Mouse (Mus musculus) hindbrain, embryonic 10.5 days (tissue): Measurements from ENCODE around the gene Hexdc. TPM values are rescaled to one million over a fixed set of nuclear protein-coding genes. Genes with fewer than 3 reads are reported as not detected.

ENCODE experiments used
- DNase-seq: peaks from one replicate; pipeline ENCODE4 v3.0.0-alpha.2; 2017; ENCODE audit warnings: low spot score
- H3K27ac ChIP-seq: fragments of 300-500 bp; sonication (generic); 2 replicates; pipeline ENCODE4 v1.5.1; 2016; ENCODE audit warnings: mild to moderate bottlenecking, moderate library complexity
- H3K27me3 ChIP-seq: fragments of 300-500 bp; sonication (generic); 2 replicates; pipeline ENCODE4 v1.6.1; 2016; ENCODE audit warnings: mild to moderate bottlenecking; ENCODE audit not compliant: poor library complexity, insufficient read depth, severe bottlenecking
- H3K36me3 ChIP-seq: fragments of 300-500 bp; sonication (generic); 2 replicates; pipeline ENCODE4 v1.6.1; 2016; ENCODE audit warnings: mild to moderate bottlenecking, moderate library complexity
- H3K4me1 ChIP-seq: fragments of 300-500 bp; sonication (generic); replicated peaks from 2 replicates; pipeline ENCODE4 v1.6.1; 2016; ENCODE audit warnings: mild to moderate bottlenecking
- H3K4me3 ChIP-seq: fragments of 300-500 bp; sonication (generic); 2 replicates; pipeline ENCODE4 v1.5.1; 2016; ENCODE audit warnings: mild to moderate bottlenecking, moderate library complexity
- H3K9me3 ChIP-seq: fragments of 300-500 bp; sonication (generic); 2 replicates; pipeline ENCODE4 v1.6.1; 2016; ENCODE audit warnings: mild to moderate bottlenecking, moderate library complexity
- WGBS: fragments of 180-500 bp; shearing (Covaris S2); methylation state at CpG from one replicate; pipeline ENCODE4 v1.1.7; 2016; 5-methylcytosine and 5-hydroxymethylcytosine counted together
- polyA plus RNA-seq: library from polyadenylated mRNA; unstranded; fragments of >200 nt; fragmentation: Nextera tagmentation; extraction: Ambion mirVana; gene quantifications from 2 replicates; pipeline ENCODE4 v1.2.1, GENCODE M21; 2016

Hexdc gene
- polyA plus RNA-seq: 5.2 and 8.2 TPM in 2 replicates

DNA sequence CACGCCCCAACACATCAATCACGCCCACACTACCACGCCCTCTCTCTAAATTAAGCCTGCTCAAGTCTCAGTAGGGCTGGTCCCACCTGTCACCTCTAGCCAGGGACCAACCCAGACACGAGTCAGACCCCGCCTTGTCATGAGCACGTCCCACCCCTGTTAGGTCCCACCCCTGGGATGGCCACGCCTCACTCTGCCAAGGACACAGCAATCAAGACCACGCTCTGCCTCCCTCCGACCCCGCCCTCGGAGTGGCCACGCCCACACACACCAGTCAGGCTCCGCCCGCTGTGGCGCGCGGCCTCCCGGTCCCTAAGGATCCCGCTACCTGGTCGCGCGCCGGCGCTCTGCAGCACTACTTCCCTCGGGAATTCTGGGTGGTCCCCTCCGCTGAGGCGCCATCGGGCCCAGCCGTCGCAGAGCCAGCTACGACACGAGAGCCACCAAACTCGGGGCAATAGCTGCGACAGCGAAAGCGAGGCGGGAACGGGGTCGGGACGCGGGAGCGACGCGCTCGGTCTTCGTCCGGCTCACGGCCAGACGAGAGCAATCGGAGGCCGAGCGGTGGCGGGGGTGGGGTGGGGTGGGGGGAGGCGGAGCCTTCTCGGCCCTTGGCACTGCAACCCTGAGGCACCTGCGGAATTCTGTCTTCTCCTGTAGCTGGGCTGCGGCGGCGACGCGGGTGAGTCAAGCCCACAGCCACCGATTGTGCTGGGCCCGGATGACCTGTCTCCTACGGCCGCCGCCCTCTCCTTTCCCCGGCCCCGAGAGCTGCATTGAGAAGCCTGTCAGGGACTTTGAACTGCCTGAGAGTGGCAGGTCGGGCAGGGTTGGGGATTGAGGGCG is at the start of gene Hexdc, which contains the start of gene Ogfod3:
Hexdc (plus strand) TSS at position 273 of the 846 bp plus-strand sequence.
Ogfod3 (minus strand) TSS at position 551 of the 846 bp plus-strand sequence.
- Histone ChIP-seq H3K27me3 (no peaks in the 10 kb centered on the region), H3K9me3 (no peaks in the 10 kb centered on the region), H3K27ac (peak within 1 kb of the TSS; percentile 95), H3K4me1 (peaks cover 18% of the 10 kb centered on the region), H3K4me3 (peak within 1 kb of the TSS; percentile 84), H3K36me3 (peaks cover 20% of the 10 kb centered on the region)
- DNase-seq: peak; percentile 97
- under 1% methylated on average over 70 of the region's 70 CpGs for WGBS

- Histone ChIP-seq H3K27me3 (peaks cover 46% of the 10 kb centered on the region), H3K4me3 (peak overlapping the region; percentile 52), H3K9me3 (no peaks in the 10 kb centered on the region), H3K4me1 (peaks cover 28% of the 10 kb centered on the region), H3K36me3 (no peaks in the 10 kb centered on the region), H3K27ac (peak overlapping the region; percentile 53)
- peak; percentile 22 for DNase-seq
- WGBS: 1% methylated on average over 45 of the region's 45 CpGs
These were observed 47.8 kb upstream of the Hexdc start for GRCm38 (mm10) chr11:121156411-121156891.

GRCm38 (mm10) chr11:121159971-121160370 is 44.3 kb upstream of the Hexdc start, which contains the start of gene Uts2r:
TSS of gene Uts2r (plus strand) at chr11:121160271.
- WGBS: 81% methylated on average over 5 of the region's 5 CpGs
- no peak within 1 kb of the TSS for H3K27ac ChIP-seq
- no peaks in the 10 kb centered on the region for H3K36me3 ChIP-seq

GRCm38 (mm10) chr11:121160636-121161346 is 43.4 kb upstream of the Hexdc start:
- no peak overlapping the region for H3K27ac ChIP-seq
- WGBS: 94% methylated on average over 26 of the region's 26 CpGs
- peaks cover 30% of the 10 kb centered on the region for H3K27me3 ChIP-seq
- H3K9me3 ChIP-seq: no peaks in the 10 kb centered on the region
- no peaks in the 10 kb centered on the region for H3K36me3 ChIP-seq
- H3K4me3 ChIP-seq: no peak overlapping the region
- no peak for DNase-seq
- H3K4me1 ChIP-seq: peaks cover 17% of the 10 kb centered on the region

More at GRCm38 (mm10) chr11:121159971-121160370, 44.3 kb upstream of the Hexdc start, which contains the start of gene Uts2r:
- DNase-seq: no peak
- Histone ChIP-seq H3K4me3 (no peak within 1 kb of the TSS), H3K9me3 (no peaks in the 10 kb centered on the region), H3K27me3 (peaks cover 38% of the 10 kb centered on the region), H3K4me1 (peaks cover 23% of the 10 kb centered on the region)

- 0 out of 2 replicates have a peak, but pooled peaks cover 5% of the 10 kb centered on the region for H3K27me3 ChIP-seq
- H3K4me3 ChIP-seq: no peak overlapping the region
- 89% methylated on average over 4 of the region's 4 CpGs for WGBS
- H3K9me3 ChIP-seq: no peaks in the 10 kb centered on the region
- DNase-seq: no peak
- H3K4me1 ChIP-seq: 0 out of 2 replicates have a peak, but pooled peaks cover 7% of the 10 kb centered on the region
- no peaks in the 10 kb centered on the region for H3K36me3 ChIP-seq
- H3K27ac ChIP-seq: no peak overlapping the region
These were observed 40.5 kb upstream of the Hexdc start for GRCm38 (mm10) chr11:121163751-121164150.

DNA sequence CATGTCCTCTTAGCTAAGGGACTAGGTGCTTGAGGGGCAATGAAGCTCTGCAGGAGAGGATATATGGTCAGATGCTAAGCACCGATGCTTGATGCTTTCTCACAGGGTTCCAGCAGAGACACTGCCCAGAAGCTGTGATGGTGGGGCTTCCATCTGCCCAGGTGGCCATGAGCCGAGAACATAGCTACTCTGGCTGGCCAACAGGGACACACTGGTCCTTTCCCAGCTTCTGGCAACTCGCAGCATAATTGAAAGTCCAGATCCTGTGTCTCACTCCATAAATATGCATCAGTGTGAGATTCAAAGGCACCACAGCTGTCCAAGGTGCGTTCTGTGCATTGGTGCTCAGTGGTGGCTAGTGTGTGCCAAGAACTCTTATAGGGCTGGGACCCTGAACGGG is 31.0 kb upstream of the Hexdc start:
- Histone ChIP-seq H3K9me3 (no peaks in the 10 kb centered on the region), H3K4me3 (no peak overlapping the region), H3K4me1 (peaks cover 37% of the 10 kb centered on the region), H3K36me3 (no peaks in the 10 kb centered on the region), H3K27ac (0 out of 2 replicates have a peak overlapping the region, but pooled peaks have one; percentile 0), H3K27me3 (no peaks in the 10 kb centered on the region)
- WGBS: 89% methylated on average over 5 of the region's 5 CpGs
- no peak for DNase-seq

DNA sequence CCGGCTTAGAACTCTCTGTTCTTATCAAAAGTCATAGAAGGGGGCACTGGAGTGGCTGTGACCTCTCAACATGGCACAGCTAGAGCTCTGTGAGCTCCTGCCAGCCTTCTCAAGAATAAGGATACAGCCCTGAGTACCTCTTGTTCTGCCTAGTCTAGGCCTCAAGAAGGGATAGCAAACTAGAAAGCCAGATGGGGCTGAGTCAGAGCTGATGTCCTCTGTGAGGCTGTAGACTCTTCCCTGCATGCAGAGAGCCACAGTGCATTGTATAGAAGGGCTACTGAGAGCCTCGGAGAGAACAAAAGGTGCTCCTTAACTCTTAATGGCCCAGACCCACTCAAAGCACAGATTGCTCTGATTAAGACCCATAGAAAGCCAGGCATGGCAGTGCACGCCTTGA is 30.0 kb upstream of the Hexdc start:
- no peaks in the 10 kb centered on the region for H3K36me3 ChIP-seq
- peaks cover 37% of the 10 kb centered on the region for H3K4me1 ChIP-seq
- no peak overlapping the region for H3K4me3 ChIP-seq
- no peaks in the 10 kb centered on the region for H3K27me3 ChIP-seq
- WGBS: 47% methylated on average over 3 of the region's 3 CpGs
- no peaks in the 10 kb centered on the region for H3K9me3 ChIP-seq
- no peak for DNase-seq
- H3K27ac ChIP-seq: peak overlapping the region; percentile 70

DNA sequence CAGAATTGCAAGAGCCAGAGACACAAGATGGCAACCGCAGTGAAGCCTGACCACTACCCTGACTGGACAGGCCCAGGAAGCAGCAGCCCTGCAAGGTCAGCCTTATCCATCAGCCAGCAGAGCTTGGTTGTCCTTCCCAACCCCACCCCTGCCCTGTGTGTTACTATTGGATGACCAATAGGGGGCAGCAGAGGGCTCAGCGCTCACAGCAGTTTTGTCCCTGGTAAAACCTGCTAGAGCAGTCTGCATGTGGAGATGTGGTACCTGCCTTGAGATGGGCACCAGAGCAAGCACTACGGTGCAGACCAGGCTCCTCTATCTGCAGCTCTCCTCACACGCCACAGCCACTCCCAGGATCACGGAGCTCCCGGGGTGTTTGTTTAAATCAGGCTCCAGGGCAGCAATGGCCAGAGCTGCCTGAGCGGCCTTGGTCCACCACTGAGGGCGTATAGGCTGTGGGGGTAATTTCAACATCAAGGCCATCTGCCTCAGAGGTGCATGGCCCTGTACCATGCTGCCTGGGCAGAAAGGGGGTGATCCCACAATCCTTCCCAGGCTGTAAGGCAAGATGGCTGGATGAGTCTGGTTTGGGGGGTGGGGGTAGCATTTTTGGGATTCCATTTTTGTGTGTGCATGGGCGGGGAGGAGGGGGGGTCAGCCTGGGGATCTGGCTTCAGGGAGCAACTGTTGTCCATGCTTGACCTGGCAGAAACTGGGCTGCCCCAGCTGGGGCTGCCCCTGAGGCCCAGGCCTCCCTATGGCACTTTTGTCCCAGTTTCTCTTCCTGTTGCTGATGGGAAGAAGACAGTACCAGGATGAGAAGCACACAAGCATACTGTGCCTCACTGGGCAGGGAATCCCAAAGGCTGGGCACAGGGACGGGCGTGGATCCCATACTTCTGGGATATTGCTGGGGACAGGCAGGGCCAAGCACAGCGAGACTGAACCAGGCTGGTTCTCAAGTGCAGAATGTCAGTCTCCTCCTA is 27.7 kb upstream of the Hexdc start:
- H3K4me1 ChIP-seq: peaks cover 37% of the 10 kb centered on the region
- H3K27me3 ChIP-seq: no peaks in the 10 kb centered on the region
- H3K9me3 ChIP-seq: no peaks in the 10 kb centered on the region
- H3K36me3 ChIP-seq: peaks cover 6% of the 10 kb centered on the region
- H3K4me3 ChIP-seq: 0 out of 2 replicates have a peak overlapping the region, but pooled peaks have one; percentile 5
- WGBS: 59% methylated on average over 12 of the region's 12 CpGs
- peak overlapping the region; percentile 66 for H3K27ac ChIP-seq
- peak; percentile 64 for DNase-seq

DNA sequence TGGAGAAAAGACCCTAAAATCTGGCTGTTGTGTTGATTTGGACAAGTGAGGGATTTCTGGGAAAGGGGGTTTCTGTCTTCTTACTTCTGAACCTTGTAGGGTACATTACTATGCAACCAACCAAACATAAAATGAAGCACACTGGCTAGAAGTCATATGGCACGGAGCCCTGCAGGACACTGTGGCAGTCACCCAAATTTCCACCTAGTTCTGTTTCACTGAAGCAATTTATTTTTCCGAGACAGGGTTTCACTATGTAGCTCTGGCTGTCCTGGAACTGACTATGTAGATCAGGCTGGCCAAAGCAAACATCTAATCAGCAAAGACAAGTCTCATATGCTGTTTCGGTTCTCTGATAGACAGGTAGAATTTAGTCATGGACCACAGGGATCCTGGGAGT is 14.6 kb upstream of the Hexdc start:
- no peak for DNase-seq
- no peaks in the 10 kb centered on the region for H3K4me1 ChIP-seq
- no peak overlapping the region for H3K4me3 ChIP-seq
- WGBS: 90% methylated on average over 3 of the region's 3 CpGs
- H3K36me3 ChIP-seq: 0 out of 2 replicates have a peak, but pooled peaks cover 6% of the 10 kb centered on the region
- no peak overlapping the region for H3K27ac ChIP-seq
- H3K9me3 ChIP-seq: no peaks in the 10 kb centered on the region
- H3K27me3 ChIP-seq: no peaks in the 10 kb centered on the region

- no peak for DNase-seq
- Histone ChIP-seq H3K27ac (no peak overlapping the region), H3K9me3 (no peaks in the 10 kb centered on the region), H3K4me3 (no peak overlapping the region), H3K36me3 (no peaks in the 10 kb centered on the region), H3K4me1 (no peaks in the 10 kb centered on the region), H3K27me3 (no peaks in the 10 kb centered on the region)
- WGBS: 84% methylated on average over 2 of the region's 2 CpGs
These were observed 11.5 kb upstream of the Hexdc start for GRCm38 (mm10) chr11:121192742-121193141.

DNA sequence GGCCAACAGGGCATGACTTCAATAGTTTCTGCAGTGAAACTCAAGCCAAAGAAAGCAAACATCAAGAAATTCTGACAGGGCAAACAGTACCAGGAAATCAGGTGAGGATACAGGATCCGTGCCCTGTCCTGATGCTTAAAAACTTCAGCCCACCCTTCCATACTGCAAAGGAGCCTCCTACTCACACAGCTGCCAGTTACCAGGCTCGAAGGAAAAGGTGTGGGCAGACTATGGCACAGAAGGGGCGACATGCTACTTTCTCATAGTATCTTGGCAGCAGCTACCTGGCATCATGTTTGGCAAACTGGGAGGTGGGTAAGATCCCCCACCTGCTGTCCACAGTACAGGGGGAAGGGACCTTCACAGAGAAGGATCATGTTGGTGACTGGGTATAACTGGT is 10.8 kb upstream of the Hexdc start:
- Histone ChIP-seq H3K9me3 (no peaks in the 10 kb centered on the region), H3K4me1 (no peaks in the 10 kb centered on the region), H3K27ac (no peak overlapping the region), H3K4me3 (no peak overlapping the region), H3K36me3 (no peaks in the 10 kb centered on the region), H3K27me3 (no peaks in the 10 kb centered on the region)
- DNase-seq: no peak
- 83% methylated on average over 3 of the region's 3 CpGs for WGBS

GRCm38 (mm10) chr11:121198622-121199021 is 5.6 kb upstream of the Hexdc start:
- Histone ChIP-seq H3K36me3 (no peaks in the 10 kb centered on the region), H3K4me3 (no peak overlapping the region), H3K27me3 (no peaks in the 10 kb centered on the region), H3K27ac (no peak overlapping the region), H3K9me3 (no peaks in the 10 kb centered on the region), H3K4me1 (peaks cover 2% of the 10 kb centered on the region)
- DNase-seq: no peak
- 50% methylated on average over 2 of the region's 2 CpGs for WGBS
